Mouse (Mus musculus) ovary, adult 2 months (tissue): ENCODE results near the gene Gm12695. TPM values are rescaled to one million over a fixed set of nuclear protein-coding genes. Genes with fewer than 3 reads are reported as not detected.

Source experiments
- polyA plus RNA-seq: library from polyadenylated mRNA; depleted of rRNA; stranded (reverse); fragments of >200 nt; gene quantifications from 2 replicates; pipeline ENCODE4 v1.2.3, GENCODE M21; 2012; rRNA removed

The Gm12695 gene
- 0.33 and 0.56 TPM in 2 replicates for polyA plus RNA-seq

GRCm38 (mm10) chr4:96785086-96785485 lies at the start of gene Gm12695:
Gene Gm12695, minus strand, starts transcription at chr4:96785186.

Other genes with a start within 250 kb of the Gm12695 start
- gene Cyp2j6, start 231.5 kb downstream of the Gm12695 start, polyA plus RNA-seq: 2.5 and 2.8 TPM in 2 replicates
- 3.3 and 3.4 TPM in 2 replicates for gene Cyp2j9, start 193.6 kb downstream of the Gm12695 start, polyA plus RNA-seq
- 0.05 TPM in 1 of 2 replicates, not detected in the other for gene Cyp2j5, start 121.0 kb downstream of the Gm12695 start, polyA plus RNA-seq